In genomic region chr16:87645526-87646434, GRCm38 (mm10) we compare ENCODE assay signal across 12 mouse cellular contexts. TPM values are rescaled to one million over a fixed set of nuclear protein-coding genes. Genes with fewer than 3 reads are reported as not detected.
A peak's percentile ranks its signal among the peaks of the same experiment; 100 is the strongest.
DNase-seq lines count a peak whose midpoint lies in the region; ATAC-seq lines count a peak whose summit lies in the region.
"Had no signal": no experiment of that assay in that cellular context is flagged by ENCODE, and none has a peak within 500 bp of the region (broad histone marks: within the 10 kb centered on the region; RNA-seq: fewer than 3 reads in every experiment).

No protein-coding gene starts in this region.

- no peak for ATAC-seq in hindbrain, embryonic 13.5 days (ENCODE audit: low FRiP score)
- ATAC-seq in embryonic facial prominence, embryonic 12.5 days (ENCODE audit: insufficient number of reproducible peaks, insufficient read depth, low FRiP score, low TSS enrichment) = 0 out of 2 replicates have a peak, but pooled peaks have one; percentile 28
- no peak; the same call in 1 of the 2 replicates for ATAC-seq in midbrain, embryonic 14.5 days (ENCODE audit: low FRiP score, low TSS enrichment)

- no peak for DNase-seq in hindbrain, embryonic 10.5 days (ENCODE audit: low spot score)
- peak; percentile 29 for DNase-seq in brain, adult 2 months (ENCODE audit: low read depth, low spot score)
- DNase-seq in midbrain, embryonic 14.5 days = peak; percentile 32
- no peak for DNase-seq in adrenal gland, adult 18-20 months (ENCODE audit: low spot score in 2 of 2)
- DNase-seq in cerebellum, postnatal 36 days = no peak
- DNase-seq in layer of hippocampus, postnatal 36 days = no peak
- DNase-seq: adrenal gland, adult 2 months; gastrocnemius, adult 2 months had no signal

- H3K9me3 ChIP-seq in hindbrain, embryonic 10.5 days = no peaks in the 10 kb centered on the region
- no peaks in the 10 kb centered on the region for H3K9me3 ChIP-seq in hindbrain, embryonic 13.5 days
- H3K9me3 ChIP-seq in embryonic facial prominence, embryonic 12.5 days = no peaks in the 10 kb centered on the region
- no peaks in the 10 kb centered on the region for H3K9me3 ChIP-seq in midbrain, embryonic 14.5 days (ENCODE audit: control insufficient read depth, low read length)
- H3K9me3 ChIP-seq: neural tube, embryonic 13.5 days had no signal

- 0 out of 2 replicates have a peak overlapping the region, but pooled peaks have one; percentile 8 for H3K27ac ChIP-seq in hindbrain, embryonic 10.5 days
- no peak overlapping the region for H3K27ac ChIP-seq in hindbrain, embryonic 13.5 days
- no peak overlapping the region for H3K27ac ChIP-seq in embryonic facial prominence, embryonic 12.5 days
- H3K27ac ChIP-seq in midbrain, embryonic 14.5 days (replicated peaks; ENCODE audit: low read depth, low read length) = no peak overlapping the region
- H3K27ac ChIP-seq: kidney, postnatal 0 days; neural tube, embryonic 13.5 days had no signal

- no peak overlapping the region for H3K4me3 ChIP-seq in hindbrain, embryonic 10.5 days
- no peak overlapping the region for H3K4me3 ChIP-seq in hindbrain, embryonic 13.5 days
- no peak overlapping the region for H3K4me3 ChIP-seq in embryonic facial prominence, embryonic 12.5 days
- H3K4me3 ChIP-seq in midbrain, embryonic 14.5 days (replicated peaks; ENCODE audit: low read depth, low read length) = no peak overlapping the region
- H3K4me3 ChIP-seq: gastrocnemius, adult 2 months; neural tube, embryonic 13.5 days had no signal

- H3K9ac ChIP-seq in hindbrain, embryonic 13.5 days = no peak overlapping the region
- no peak overlapping the region for H3K9ac ChIP-seq in embryonic facial prominence, embryonic 12.5 days
- H3K9ac ChIP-seq in midbrain, embryonic 14.5 days (replicated peaks; ENCODE audit: low read length) = no peak overlapping the region
- H3K9ac ChIP-seq: neural tube, embryonic 13.5 days had no signal

- H3K36me3 ChIP-seq in hindbrain, embryonic 10.5 days = no peaks in the 10 kb centered on the region
- no peaks in the 10 kb centered on the region for H3K36me3 ChIP-seq in hindbrain, embryonic 13.5 days
- no peaks in the 10 kb centered on the region for H3K36me3 ChIP-seq in embryonic facial prominence, embryonic 12.5 days
- H3K36me3 ChIP-seq in midbrain, embryonic 14.5 days (ENCODE audit: control insufficient read depth, insufficient read depth, low read length) = no peaks in the 10 kb centered on the region
- H3K36me3 ChIP-seq: neural tube, embryonic 13.5 days had no signal

- WGBS in hindbrain, embryonic 10.5 days = 68% methylated on average over 12 of the region's 12 CpGs
- WGBS in hindbrain, embryonic 13.5 days = 64% methylated on average over 12 of the region's 12 CpGs
- WGBS in embryonic facial prominence, embryonic 12.5 days = 47% methylated on average over 12 of the region's 12 CpGs
- 56% methylated on average over 12 of the region's 12 CpGs for WGBS in midbrain, embryonic 14.5 days

- H3K27me3 ChIP-seq in hindbrain, embryonic 10.5 days (ENCODE audit: insufficient read depth, poor library complexity, severe bottlenecking) = no peaks in the 10 kb centered on the region
- no peaks in the 10 kb centered on the region for H3K27me3 ChIP-seq in hindbrain, embryonic 13.5 days
- H3K27me3 ChIP-seq in embryonic facial prominence, embryonic 12.5 days = no peaks in the 10 kb centered on the region
- H3K27me3 ChIP-seq in midbrain, embryonic 14.5 days (ENCODE audit: control insufficient read depth, insufficient read depth, low read length) = no peaks in the 10 kb centered on the region
- H3K27me3 ChIP-seq: neural tube, embryonic 13.5 days had no signal

- peaks cover 6% of the 10 kb centered on the region; the same call in 1 of the 2 replicates for H3K4me1 ChIP-seq in hindbrain, embryonic 10.5 days (replicated peaks)
- no peaks in the 10 kb centered on the region for H3K4me1 ChIP-seq in hindbrain, embryonic 13.5 days (replicated peaks)
- peaks cover 10% of the 10 kb centered on the region for H3K4me1 ChIP-seq in embryonic facial prominence, embryonic 12.5 days
- no peaks in the 10 kb centered on the region for H3K4me1 ChIP-seq in midbrain, embryonic 14.5 days (ENCODE audit: control insufficient read depth, insufficient read depth, low read length)
- H3K4me1 ChIP-seq: neural tube, embryonic 13.5 days had no signal

- no peak overlapping the region for H3K4me2 ChIP-seq in hindbrain, embryonic 13.5 days
- no peak overlapping the region for H3K4me2 ChIP-seq in embryonic facial prominence, embryonic 12.5 days (replicated peaks)
- H3K4me2 ChIP-seq in midbrain, embryonic 14.5 days (ENCODE audit: low read length) = no peak overlapping the region
- H3K4me2 ChIP-seq: neural tube, embryonic 13.5 days had no signal

RNA-seq across cellular contexts. Expression of gene Bach1, which starts 53.0 kb away (rescaled TPM):
- 15.4 and 19.3 TPM in 2 replicates for polyA plus RNA-seq in hindbrain, embryonic 10.5 days (2016; fragmentation: Nextera tagmentation; extraction: Ambion mirVana)
- 26.1 and 26.6 TPM in 2 replicates for polyA plus RNA-seq in hindbrain, embryonic 13.5 days (2015; fragmentation: Nextera tagmentation; extraction: Ambion mirVana)
- 21.5 and 22.4 TPM in 2 replicates for polyA plus RNA-seq in embryonic facial prominence, embryonic 12.5 days (2016; fragmentation: Nextera tagmentation; extraction: Ambion mirVana)
- polyA plus RNA-seq in midbrain, embryonic 14.5 days (2014; fragmentation: Nextera tagmentation; extraction: Ambion mirVana) = 16.2 and 20.3 TPM in 2 replicates
- total RNA-seq in adrenal gland, adult 18-20 months (2021) = 10 to 100 TPM; 16.5 to 22.3 TPM
- total RNA-seq in layer of hippocampus, postnatal 36 days (2021) = 10 to 100 TPM; 11.7 to 12.7 TPM

Comparison
In these comparisons a context has a peak if more than half of its experiments do, and no peak if none do; other contexts are left out.
1. DNase-seq: peak in brain, adult 2 months (single experiment) and midbrain, embryonic 14.5 days (single experiment); none in hindbrain, embryonic 10.5 days (single experiment), adrenal gland, adult 18-20 months (0 of 2), cerebellum, postnatal 36 days (0 of 2) and layer of hippocampus, postnatal 36 days (0 of 2).